Mouse (Mus musculus) CH12.LX (cell line): Measurements from ENCODE around the gene Bsdc1. TPM values are rescaled to one million over a fixed set of nuclear protein-coding genes. Genes with fewer than 3 reads are reported as not detected.
A peak's percentile ranks its signal among the peaks of the same experiment; 100 is the strongest.

Source experiments
- DNase-seq: peaks from one replicate; pipeline ENCODE4 v3.0.0-alpha.2; 2013; ENCODE audit errors: extremely low read depth
- H3K27ac ChIP-seq: 2 replicates; pipeline ENCODE4 v1.5.1; 2012; ENCODE audit warnings: low read depth, mild to moderate bottlenecking, control low read depth, moderate library complexity; ENCODE audit not compliant: insufficient read depth
- H3K27me3 ChIP-seq: replicated peaks from 2 replicates; pipeline ENCODE3; 2012; ENCODE audit warnings: inconsistent platforms
- H3K36me3 ChIP-seq, 2 experiments: replicated peaks in 1 of 2; 2 replicates each; pipeline versions ENCODE3 to v1.6.1; 2012; ENCODE audit warnings: inconsistent platforms in 1 of 2, low read length in 1 of 2, mild to moderate bottlenecking in 1 of 2, mixed read lengths in 1 of 2, moderate library complexity in 1 of 2; ENCODE audit not compliant: control insufficient read depth in 1 of 2, insufficient read depth in 1 of 2
- H3K4me1 ChIP-seq, 2 experiments: 2 replicates each; pipeline ENCODE4 v1.6.1; 2012; ENCODE audit warnings: inconsistent platforms in 1 of 2, moderate library complexity in 1 of 2; ENCODE audit not compliant: insufficient read depth in 2 of 2, control insufficient read depth in 1 of 2
- H3K4me2 ChIP-seq: 2 replicates; pipeline ENCODE4 v1.6.1; 2012; ENCODE audit warnings: low read depth, mild to moderate bottlenecking, control low read depth; ENCODE audit not compliant: poor library complexity, insufficient read depth, severe bottlenecking
- H3K4me3 ChIP-seq, 3 experiments: fragments of 150-350 bp in 1 of 3; sonication (generic) in 1 of 3; replicated peaks in 1 of 3; 2 replicates each; pipeline versions ENCODE3 to v1.5.1; 2011 to 2012; ENCODE audit warnings: low read depth in 2 of 3, low read length in 2 of 3, mild to moderate bottlenecking in 2 of 3, moderate library complexity in 2 of 3, control low read depth in 1 of 3, improper control_type of control experiment in 1 of 3, inconsistent platforms in 1 of 3, mixed read lengths in 1 of 3; ENCODE audit not compliant: poor library complexity in 1 of 3
- H3K79me2 ChIP-seq: replicated peaks from 2 replicates; pipeline ENCODE4 v1.6.1; 2012; ENCODE audit warnings: mild to moderate bottlenecking, moderate library complexity; ENCODE audit not compliant: control insufficient read depth, poor library complexity, insufficient read depth, severe bottlenecking; ENCODE audit errors: extremely low read depth
- H3K9ac ChIP-seq: 2 replicates; pipeline ENCODE4 v1.6.1; 2012; ENCODE audit warnings: low read depth, mild to moderate bottlenecking, control low read depth, moderate library complexity; ENCODE audit not compliant: insufficient read depth
- H3K9me3 ChIP-seq: replicated peaks from 2 replicates; pipeline ENCODE3; 2012; ENCODE audit warnings: low read length, inconsistent platforms, mixed read lengths
- BHLHE40 ChIP-seq: IDR thresholded peaks from 2 replicates; pipeline ENCODE4 v1.6.1; 2011; ENCODE audit warnings: mild to moderate bottlenecking, low read depth, low read length, improper control_type of control experiment
- CHD1 ChIP-seq: IDR thresholded peaks from 2 replicates; pipeline ENCODE4 v1.6.1; 2012; ENCODE audit warnings: low read depth, low read length, improper control_type of control experiment, inconsistent platforms
- CTCF ChIP-seq, 2 experiments: IDR thresholded peaks in 1 of 2; conservative IDR thresholded peaks in 1 of 2; 2 replicates each; pipeline ENCODE4 v1.5.1; 2011 to 2012; ENCODE audit warnings: low read depth in 2 of 2, low read length in 2 of 2, improper control_type of control experiment in 1 of 2, inconsistent platforms in 1 of 2, mild to moderate bottlenecking in 1 of 2, moderate library complexity in 1 of 2
- EP300 ChIP-seq: IDR thresholded peaks from 2 replicates; pipeline ENCODE4 v1.6.1; 2011; ENCODE audit warnings: low read length, improper control_type of control experiment
- IRF4 ChIP-seq: IDR thresholded peaks from 2 replicates; pipeline ENCODE4 v1.6.1; 2014; ENCODE audit warnings: low read depth, mild to moderate bottlenecking, inconsistent platforms, low read length, improper control_type of control experiment
- JUND ChIP-seq: conservative IDR thresholded peaks from 2 replicates; pipeline ENCODE4 v1.6.1; 2011; ENCODE audit warnings: low read depth, low read length, improper control_type of control experiment
- MAX ChIP-seq: IDR thresholded peaks from 2 replicates; pipeline ENCODE4 v1.6.1; 2011; ENCODE audit warnings: low read length, improper control_type of control experiment
- MAZ ChIP-seq: IDR thresholded peaks from 2 replicates; pipeline ENCODE4 v1.6.1; 2012; ENCODE audit warnings: low read depth, mild to moderate bottlenecking, inconsistent platforms, low read length, improper control_type of control experiment, moderate library complexity
- MEF2A ChIP-seq: IDR thresholded peaks from 2 replicates; pipeline ENCODE4 v1.6.1; 2014; ENCODE audit warnings: low read depth, mild to moderate bottlenecking, inconsistent platforms, low read length, improper control_type of control experiment, borderline replicate concordance
- MXI1 ChIP-seq: IDR thresholded peaks from 2 replicates; pipeline ENCODE4 v1.6.1; 2011; ENCODE audit warnings: mild to moderate bottlenecking, low read depth, low read length, improper control_type of control experiment
- MYC ChIP-seq: IDR thresholded peaks from 2 replicates; pipeline ENCODE4 v1.6.1; 2011; ENCODE audit warnings: low read depth, mild to moderate bottlenecking, improper control_type of control experiment, low read length
- NELFE ChIP-seq: IDR thresholded peaks from 2 replicates; pipeline ENCODE4 v1.6.1; 2011; ENCODE audit warnings: low read depth, low read length, improper control_type of control experiment
- PAX5 ChIP-seq: IDR thresholded peaks from 2 replicates; pipeline ENCODE4 v1.6.1; 2012; ENCODE audit warnings: low read length, inconsistent platforms, mixed read lengths
- POLR2A ChIP-seq: IDR thresholded peaks from 2 replicates; pipeline ENCODE4 v1.6.1; 2011; ENCODE audit warnings: low read depth, mild to moderate bottlenecking, improper control_type of control experiment, low read length
- POLR2AphosphoS2 ChIP-seq: IDR thresholded peaks from 2 replicates; pipeline ENCODE4 v1.6.1; 2011; ENCODE audit warnings: low read depth, low read length, improper control_type of control experiment
- SIN3A ChIP-seq: IDR thresholded peaks from 2 replicates; pipeline ENCODE4 v1.6.1; 2012; ENCODE audit warnings: low read length, improper control_type of control experiment, inconsistent platforms
- TBP ChIP-seq: conservative IDR thresholded peaks from 2 replicates; pipeline ENCODE4 v1.6.1; 2011; ENCODE audit warnings: low read depth, low read length, improper control_type of control experiment
- TCF12 ChIP-seq: IDR thresholded peaks from 2 replicates; pipeline ENCODE4 v1.6.1; 2014; ENCODE audit warnings: low read depth, mild to moderate bottlenecking, inconsistent platforms, low read length, improper control_type of control experiment
- ZC3H11A ChIP-seq: IDR thresholded peaks from 2 replicates; pipeline ENCODE4 v1.6.1; 2012; ENCODE audit warnings: low read depth, mild to moderate bottlenecking, inconsistent platforms, low read length, improper control_type of control experiment
- ZMIZ1 ChIP-seq: IDR thresholded peaks from 2 replicates; pipeline ENCODE4 v1.6.1; 2012; ENCODE audit warnings: low read depth, mild to moderate bottlenecking, inconsistent platforms, low read length, improper control_type of control experiment
- ZNF384 ChIP-seq: IDR thresholded peaks from 2 replicates; pipeline ENCODE4 v1.6.1; 2012; ENCODE audit warnings: low read depth, low read length, improper control_type of control experiment, inconsistent platforms
- dilution Hi-C: fragments of 300-500 bp; cut with MboI; formaldehyde crosslinking; loops from 2 replicates; pipeline ENCODE4 v1.14.3; 2020; ENCODE audit warnings: low sequenced_read_pairs; ENCODE audit not compliant: extremely low pct_unique_long_range_greater_than_20kb, extremely low pct_ligation_motif_present
- in situ Hi-C: fragments of 300-500 bp; cut with MboI; formaldehyde crosslinking; loops from 3 replicates; pipeline ENCODE4 v1.14.3; 2019; ENCODE audit warnings: low sequenced_read_pairs, low pct_ligation_motif_present, low pct_unique_long_range_greater_than_20kb, mixed read lengths
- polyA plus RNA-seq: library from polyadenylated mRNA; unstranded; fragments of >175 nt; gene quantifications from 2 replicates; pipeline ENCODE4 v1.2.1, GENCODE M21; 2012; ENCODE audit warnings: low read depth; ENCODE audit not compliant: insufficient read length
- total RNA-seq, 2 experiments: library from RNA; depleted of rRNA; stranded (reverse); fragments of 300-350 nt in 1 of 2; fragments of >200 nt in 1 of 2; gene quantifications; 2 replicates each; pipeline ENCODE4 v1.2.3; 2012 to 2014

Gene Bsdc1
- total and polyA plus RNA-seq, 3 experiments: 16.1 to 20.6 (median 20.4) TPM

- H3K9me3 ChIP-seq: no peaks in the 10 kb centered on the region
- H3K4me1 ChIP-seq: peaks cover 10 to 47% of the 10 kb centered on the region in 2 experiments
- H3K27ac ChIP-seq: peak within 1 kb of the TSS; percentile 51; the same call in 1 of the 2 replicates
- H3K4me3 ChIP-seq: peak within 1 kb of the TSS; percentile 66 to 97 (median 83)
- in situ Hi-C loops: no loop called here
- H3K79me2 ChIP-seq: peaks cover 14% of the 10 kb centered on the region
- peak; percentile 29; the same call in 1 of the 2 replicates for TF ChIP-seq MEF2A
- peak; percentile 89 for TF ChIP-seq TCF12
- peak; percentile 99 for TF ChIP-seq POLR2A
- TF ChIP-seq ZMIZ1: peak; percentile 99
- TF ChIP-seq NELFE: peak; percentile 98
- no peak for TF ChIP-seq JUND
- TF ChIP-seq BHLHE40: peak; percentile 89
- TF ChIP-seq TBP: peak; percentile 80
- 0 out of 4 replicates have a peak, but pooled peaks of 1 of the 2 experiments have one; percentile 15 for TF ChIP-seq CTCF (conservative IDR thresholded peaks at IDR 0.05 in 1 of 2, IDR thresholded peaks at IDR 0.05 in 1 of 2; ENCODE audit: low read depth in 2 of 2, low read length in 2 of 2)
- peak; percentile 10; the same call in 1 of the 2 replicates for TF ChIP-seq MAX
- TF ChIP-seq EP300: no peak
- peak; percentile 45; the same call in 1 of the 2 replicates for TF ChIP-seq MXI1
- TF ChIP-seq POLR2AphosphoS2: peak; percentile 78; the same call in 1 of the 2 replicates
- TF ChIP-seq MAZ: peak; percentile 67; the same call in 1 of the 2 replicates
- TF ChIP-seq PAX5: no peak
- peak; percentile 57 for TF ChIP-seq SIN3A
- peak within 1 kb of the TSS; percentile 79 for H3K4me2 ChIP-seq
- H3K9ac ChIP-seq: peak within 1 kb of the TSS; percentile 99
- peaks cover 4% of the 10 kb centered on the region for H3K27me3 ChIP-seq
- DNase-seq: peak; percentile 76
- dilution Hi-C loops: no loop called here
- H3K36me3 ChIP-seq: peaks cover 20 to 21% of the 10 kb centered on the region in 2 experiments
Measured at GRCm38 (mm10) chr4:129513086-129513767, 51.8 kb downstream of the Bsdc1 start, which contains the start of gene Marcksl1. TSS of gene Marcksl1 (plus strand) at chr4:129513581.

DNA sequence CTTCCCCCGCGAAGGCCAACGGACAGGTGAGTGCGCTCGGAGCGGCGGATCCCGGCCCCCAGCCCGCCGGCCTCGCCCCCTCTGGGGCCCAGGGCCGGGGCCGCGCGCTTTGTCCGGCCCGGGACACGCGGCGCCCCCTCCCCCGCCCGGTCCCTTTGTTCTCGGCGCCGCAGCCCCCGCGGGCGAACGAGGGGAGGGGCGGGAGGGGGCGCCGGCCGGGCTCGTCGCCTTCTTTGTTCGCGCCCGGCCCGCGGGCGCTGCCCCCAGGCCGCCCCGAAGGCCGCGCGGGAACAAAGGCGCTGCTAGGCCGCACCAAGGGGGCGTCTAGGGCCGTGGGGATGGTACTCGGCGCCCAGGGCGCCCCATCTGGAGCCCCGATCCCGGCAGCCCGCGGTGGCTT, 52.5 kb downstream of the Bsdc1 start:
- peaks cover 14% of the 10 kb centered on the region for H3K79me2 ChIP-seq
- in situ Hi-C loops: no loop called here
- peaks cover 26 to 28% of the 10 kb centered on the region in 2 experiments for H3K36me3 ChIP-seq
- peak overlapping the region; percentile 66 to 97 (median 83) for H3K4me3 ChIP-seq
- H3K27ac ChIP-seq: 0 out of 2 replicates have a peak overlapping the region, but pooled peaks have one; percentile 51
- H3K9ac ChIP-seq: peak overlapping the region; percentile 99
- H3K4me2 ChIP-seq: peak overlapping the region; percentile 79
- dilution Hi-C loops: no loop called here
- H3K9me3 ChIP-seq: no peaks in the 10 kb centered on the region
- no peak for DNase-seq
- H3K4me1 ChIP-seq: peaks cover 10 to 48% of the 10 kb centered on the region in 2 experiments
- peaks cover 4% of the 10 kb centered on the region for H3K27me3 ChIP-seq
- TF ChIP-seq ZC3H11A (no peak), IRF4 (no peak), MYC (no peak), CHD1 (no peak), ZNF384 (no peak)
